Mouse (Mus musculus) lung, adult 2 months (tissue): ENCODE results near the gene Ccdc144b. TPM values are rescaled to one million over a fixed set of nuclear protein-coding genes. Genes with fewer than 3 reads are reported as not detected.
A peak's percentile ranks its signal among the peaks of the same experiment; 100 is the strongest.

Source experiments
- DNase-seq: peaks from one replicate; pipeline ENCODE4 v3.0.0; 2022
- H3K4me1 ChIP-seq: fragments of 200-500 bp; 2 replicates; pipeline ENCODE4 v1.6.1; 2011; ENCODE audit warnings: low read length; ENCODE audit not compliant: control insufficient read depth, insufficient read depth
- H3K4me3 ChIP-seq: fragments of 200-500 bp; replicated peaks from 2 replicates; pipeline ENCODE3; 2011; ENCODE audit warnings: low read depth, mild to moderate bottlenecking, control low read depth, low read length; ENCODE audit errors: extremely low read depth
- CTCF ChIP-seq: fragments of 200-500 bp; IDR thresholded peaks from 2 replicates; pipeline ENCODE4 v1.5.1; 2011; ENCODE audit warnings: mild to moderate bottlenecking, low read length, control low read depth; ENCODE audit not compliant: insufficient read depth
- POLR2A ChIP-seq: fragments of 200-500 bp; IDR thresholded peaks from 2 replicates; pipeline ENCODE4 v1.6.1; 2011; ENCODE audit warnings: low read depth, mild to moderate bottlenecking, control low read depth, low read length, borderline replicate concordance; ENCODE audit errors: extremely low read depth
- WGBS: fragments of 180-500 bp; shearing (Covaris S2); methylation state at CpG from one replicate; pipeline ENCODE4 v1.1.7; 2018; 5-methylcytosine and 5-hydroxymethylcytosine counted together
- polyA plus RNA-seq: library from polyadenylated mRNA; depleted of rRNA; stranded (reverse); fragments of >200 nt; gene quantifications from 2 replicates; pipeline ENCODE4 v1.2.3, GENCODE M21; 2012

The Ccdc144b gene
- polyA plus RNA-seq, 1 experiment: not detected

DNA sequence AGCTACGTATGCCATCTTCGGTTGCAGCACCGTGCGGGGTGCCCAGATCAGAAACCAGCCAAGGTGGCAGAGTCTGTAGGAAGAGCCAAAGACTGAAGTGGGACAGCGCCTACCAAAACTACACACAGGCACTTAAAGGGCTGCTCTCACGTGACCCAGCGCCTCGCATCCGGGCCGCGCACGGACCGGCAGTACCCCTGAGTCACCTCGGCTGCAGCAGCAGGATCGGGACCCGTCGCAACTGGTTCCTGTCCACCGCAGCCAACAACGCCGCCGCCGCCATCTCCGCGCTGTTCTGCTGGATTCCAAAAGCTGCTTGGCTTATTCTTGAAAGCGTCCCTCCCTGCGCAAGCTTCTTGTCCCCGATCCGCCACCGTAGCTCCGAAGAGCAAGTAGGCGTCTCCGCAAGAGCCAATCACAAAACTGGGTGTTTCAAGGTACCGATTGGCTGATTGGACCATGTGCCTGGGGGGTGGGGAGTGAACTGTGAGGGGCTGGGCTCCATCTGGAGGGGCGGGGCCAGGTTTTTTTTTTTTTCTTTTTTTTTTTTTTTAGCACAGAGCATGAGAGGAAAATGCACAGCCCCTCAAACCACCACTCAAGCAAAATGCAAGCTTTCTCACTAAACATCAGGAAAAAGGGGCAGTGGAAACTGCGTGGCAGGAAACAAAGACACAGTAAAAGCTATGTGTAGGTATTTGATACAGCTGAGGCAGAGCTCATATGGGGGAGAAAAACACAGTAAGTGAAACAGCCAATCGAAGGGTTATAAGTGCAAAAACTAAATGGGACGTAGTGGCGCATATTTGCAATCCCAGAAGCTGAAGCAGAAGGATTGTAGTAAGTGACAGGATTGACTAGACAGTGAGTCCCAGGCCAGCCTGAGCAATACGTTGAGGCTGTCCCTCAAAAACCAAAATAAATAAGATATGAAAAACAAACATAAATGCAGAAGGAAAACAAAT, 52.8 kb downstream of the Ccdc144b start, which contains the start of gene Mccc1:
Gene Mccc1, minus strand, starts transcription at position 404 of the 965 bp plus-strand sequence.
- TF ChIP-seq CTCF (no peak), POLR2A (peak; percentile 30; the same call in 1 of the 2 replicates)
- peak; percentile 96 for DNase-seq
- Histone ChIP-seq H3K4me1 (no peaks in the 10 kb centered on the region), H3K4me3 (peak within 1 kb of the TSS; percentile 85)
- 3% methylated on average over 39 of the region's 39 CpGs for WGBS

DNA sequence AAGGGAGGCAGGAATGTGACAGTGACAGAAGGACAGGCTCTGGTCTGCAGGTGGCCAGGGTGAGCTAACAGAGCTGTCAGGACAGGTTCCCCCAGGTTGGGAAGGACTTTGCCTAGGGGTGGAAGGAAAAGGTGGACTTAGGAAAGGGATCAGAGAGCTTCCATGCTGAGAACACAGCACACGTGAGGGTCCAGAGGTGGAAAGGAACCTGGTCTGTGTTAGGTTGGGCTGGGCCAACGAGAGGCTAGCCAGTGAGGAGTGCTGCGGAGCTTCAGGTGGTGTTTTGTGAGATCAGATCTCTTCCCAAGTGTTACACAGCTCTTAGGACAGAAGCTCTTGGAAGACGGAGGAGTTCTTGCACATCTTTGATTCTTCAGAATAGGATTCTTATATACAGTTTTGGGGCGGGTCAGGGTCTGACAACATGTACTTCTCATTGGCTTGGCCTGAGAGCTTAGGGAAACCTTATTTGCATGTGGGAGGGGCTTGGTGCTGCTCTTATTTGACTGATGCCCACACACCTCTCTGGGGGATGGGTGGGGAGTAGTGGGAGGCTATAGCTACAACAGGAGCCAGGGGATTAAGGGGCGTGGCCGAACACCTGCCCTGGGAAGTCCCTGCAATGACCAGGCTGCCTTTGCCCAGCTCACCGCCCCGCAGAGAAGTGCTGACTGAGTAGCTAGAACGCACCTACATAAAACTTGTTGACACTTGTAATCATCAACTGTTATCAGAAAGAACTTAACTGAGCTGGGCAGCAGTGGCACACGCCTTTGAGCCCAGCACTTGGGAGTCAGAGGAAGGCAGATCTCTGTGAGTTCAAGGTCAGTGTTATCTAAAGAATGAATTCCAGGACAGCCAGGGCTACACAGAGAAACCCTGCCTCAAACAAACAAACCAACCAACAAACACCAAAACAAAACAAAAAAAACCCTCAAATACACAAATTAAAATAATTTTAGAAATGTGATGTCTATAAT, 58.5 kb downstream of the Ccdc144b start:
- Histone ChIP-seq H3K4me1 (no peaks in the 10 kb centered on the region), H3K4me3 (no peak overlapping the region)
- no peak for DNase-seq
- TF ChIP-seq POLR2A (no peak), CTCF (no peak)
- 71% methylated on average over 11 of the region's 11 CpGs for WGBS

DNA sequence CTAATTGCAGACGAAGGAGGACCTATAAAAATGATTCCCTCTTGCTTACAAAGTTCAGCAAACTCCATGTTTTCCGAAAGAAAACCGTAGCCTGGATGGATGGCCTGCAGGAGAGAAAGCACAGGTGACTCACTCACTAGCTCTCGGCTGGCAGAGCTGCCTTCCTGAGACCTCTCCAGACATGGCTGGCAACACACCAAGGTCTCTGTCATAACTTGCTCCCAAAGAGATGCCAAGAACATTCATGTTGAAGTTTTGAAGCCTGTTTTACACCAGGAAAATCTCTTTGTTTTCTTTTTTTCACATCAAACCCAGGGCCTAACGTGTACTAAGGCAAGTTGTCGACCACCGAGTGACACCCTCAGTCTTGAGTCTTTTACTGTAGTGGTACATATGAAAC, 62.6 kb downstream of the Ccdc144b start:
- no peak for DNase-seq
- no peaks in the 10 kb centered on the region for H3K4me1 ChIP-seq
- WGBS: 87% methylated on average over 7 of the region's 7 CpGs
- no peak overlapping the region for H3K4me3 ChIP-seq
- TF ChIP-seq POLR2A: no peak
- no peak for TF ChIP-seq CTCF

DNA sequence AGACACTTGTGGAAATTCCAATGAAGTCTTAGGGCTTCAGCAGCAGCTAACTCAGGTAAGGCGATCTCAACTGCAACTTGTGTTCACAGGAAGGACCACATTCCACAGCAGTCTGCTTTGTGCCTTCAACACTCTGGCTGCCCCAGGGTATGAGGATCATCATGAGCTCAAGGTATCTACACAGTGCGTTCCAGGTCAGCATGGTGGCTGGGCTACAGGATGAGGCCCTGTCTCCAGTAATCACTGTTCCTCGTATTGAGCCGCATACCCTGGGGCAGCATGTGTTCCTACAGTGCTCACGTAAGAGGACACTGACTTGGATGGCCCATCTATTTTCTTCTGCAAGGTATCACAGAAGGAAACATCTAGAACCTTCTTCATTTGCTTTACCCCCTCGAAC, 65.3 kb downstream of the Ccdc144b start:
- Histone ChIP-seq H3K4me1 (no peaks in the 10 kb centered on the region), H3K4me3 (no peak overlapping the region)
- no peak for TF ChIP-seq CTCF
- WGBS: 92% methylated on average over 6 of the region's 6 CpGs
- DNase-seq: no peak

DNA sequence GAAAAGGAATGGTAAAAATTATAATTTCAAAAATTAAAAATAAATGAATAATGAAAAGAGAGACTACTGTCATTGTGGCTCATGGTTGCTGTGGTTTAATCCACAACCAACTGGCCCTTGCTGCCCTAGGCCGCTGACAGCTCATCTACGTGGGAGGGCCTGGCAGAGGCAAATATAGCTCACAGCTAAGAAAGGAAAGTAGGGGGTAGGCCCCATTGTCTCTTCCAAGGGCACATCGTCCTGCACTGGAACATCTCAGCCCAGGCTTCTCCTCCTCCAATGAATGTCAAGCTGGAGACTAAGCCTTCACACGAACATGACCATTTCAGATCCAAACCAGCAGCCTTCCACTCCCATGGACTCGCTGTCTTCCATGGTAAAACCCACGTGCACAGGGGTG, 67.1 kb downstream of the Ccdc144b start:
- DNase-seq: no peak
- no peaks in the 10 kb centered on the region for H3K4me1 ChIP-seq
- TF ChIP-seq CTCF (no peak), POLR2A (no peak)
- H3K4me3 ChIP-seq: no peak overlapping the region
- WGBS: 94% methylated on average over 6 of the region's 6 CpGs

DNA sequence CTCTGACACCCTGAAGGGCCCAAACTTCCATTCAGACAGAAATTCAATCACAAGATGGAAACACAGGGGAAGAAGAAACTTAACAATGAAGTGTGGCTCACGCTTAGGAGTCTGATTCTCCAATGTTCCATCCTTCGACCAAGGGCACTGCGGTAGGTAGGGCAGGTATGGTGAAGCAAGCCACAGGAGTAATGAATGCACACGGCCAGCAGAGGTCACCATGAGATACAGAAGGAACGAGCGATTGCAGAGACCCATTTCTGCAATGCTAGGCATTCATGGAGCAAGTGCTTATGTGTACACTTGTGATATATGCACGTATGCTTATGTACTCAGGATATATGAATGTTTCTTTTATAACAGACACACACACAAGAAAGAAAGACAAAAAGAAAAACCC, 79.8 kb downstream of the Ccdc144b start:
- WGBS: 64% methylated on average over 7 of the region's 7 CpGs
- H3K4me3 ChIP-seq: no peak overlapping the region
- no peak for TF ChIP-seq POLR2A
- peak; percentile 66 for TF ChIP-seq CTCF
- peak; percentile 25 for DNase-seq
- H3K4me1 ChIP-seq: no peaks in the 10 kb centered on the region

DNA sequence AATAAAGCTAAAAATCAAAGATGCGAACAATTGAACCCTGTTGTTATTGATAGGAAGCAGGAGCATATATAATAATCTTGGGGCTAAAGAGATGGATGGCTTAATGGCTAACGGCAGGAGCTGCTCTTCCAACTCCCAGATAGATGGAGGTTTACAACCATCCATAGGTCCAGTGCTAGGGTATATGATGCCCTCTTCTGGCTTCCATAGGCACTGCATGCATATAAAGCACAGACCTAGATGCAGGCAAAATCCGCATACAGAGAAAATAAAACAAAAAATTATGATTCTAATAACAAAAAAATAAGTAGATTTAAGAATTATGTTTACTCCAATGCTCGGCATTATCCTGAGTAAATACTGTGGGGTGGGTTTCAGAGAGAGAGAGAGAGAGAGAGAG, 80.4 kb downstream of the Ccdc144b start:
- 76% methylated on average over 4 of the region's 4 CpGs for WGBS
- TF ChIP-seq CTCF (no peak), POLR2A (no peak)
- H3K4me3 ChIP-seq: no peak overlapping the region
- H3K4me1 ChIP-seq: no peaks in the 10 kb centered on the region
- no peak for DNase-seq

DNA sequence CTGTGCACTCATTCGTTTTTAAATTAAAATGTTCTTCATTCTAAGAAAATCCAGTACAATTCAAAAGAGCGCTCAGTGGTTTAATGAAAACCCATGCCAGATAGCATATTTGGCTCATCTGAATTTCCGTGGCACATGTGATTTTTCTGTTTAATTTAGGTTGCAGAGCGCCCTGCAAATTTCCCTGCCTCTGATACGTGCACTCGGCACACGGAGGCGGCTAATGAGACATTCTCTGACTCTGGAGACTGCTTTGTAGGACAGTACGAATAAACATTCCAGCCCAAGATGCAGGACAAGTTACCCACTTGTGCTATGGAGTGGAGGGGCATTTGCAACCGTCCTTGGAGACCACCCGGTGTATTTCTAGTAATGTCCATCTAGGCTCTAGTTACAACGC, 82.2 kb downstream of the Ccdc144b start:
- Histone ChIP-seq H3K4me3 (no peak overlapping the region), H3K4me1 (no peaks in the 10 kb centered on the region)
- 90% methylated on average over 12 of the region's 12 CpGs for WGBS
- TF ChIP-seq POLR2A: no peak
- no peak for TF ChIP-seq CTCF
- no peak for DNase-seq

DNA sequence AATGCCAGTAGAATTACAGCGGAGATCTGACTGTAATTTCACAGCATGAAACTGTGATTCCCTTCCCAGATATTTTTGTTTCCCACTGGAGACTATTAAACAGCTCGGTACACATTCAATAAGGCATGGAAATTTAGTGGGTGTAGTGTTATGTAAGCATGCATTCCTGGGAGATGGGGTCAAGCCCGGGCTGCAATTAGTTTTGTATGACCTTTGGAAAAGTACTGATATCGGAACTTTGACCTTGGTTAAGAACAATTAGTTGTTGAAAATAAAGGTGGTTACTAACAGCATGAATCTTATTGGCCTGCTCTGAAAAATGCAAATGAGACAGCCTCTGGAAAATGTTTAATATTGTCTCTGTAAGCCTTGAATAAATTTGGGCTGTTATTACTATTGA, 82.9 kb downstream of the Ccdc144b start:
- DNase-seq: no peak
- TF ChIP-seq CTCF (no peak), POLR2A (no peak)
- 89% methylated on average over 4 of the region's 4 CpGs for WGBS
- Histone ChIP-seq H3K4me1 (no peaks in the 10 kb centered on the region), H3K4me3 (no peak overlapping the region)
